8 mouse cellular contexts compared by ENCODE assay signal in the genomic region with DNA sequence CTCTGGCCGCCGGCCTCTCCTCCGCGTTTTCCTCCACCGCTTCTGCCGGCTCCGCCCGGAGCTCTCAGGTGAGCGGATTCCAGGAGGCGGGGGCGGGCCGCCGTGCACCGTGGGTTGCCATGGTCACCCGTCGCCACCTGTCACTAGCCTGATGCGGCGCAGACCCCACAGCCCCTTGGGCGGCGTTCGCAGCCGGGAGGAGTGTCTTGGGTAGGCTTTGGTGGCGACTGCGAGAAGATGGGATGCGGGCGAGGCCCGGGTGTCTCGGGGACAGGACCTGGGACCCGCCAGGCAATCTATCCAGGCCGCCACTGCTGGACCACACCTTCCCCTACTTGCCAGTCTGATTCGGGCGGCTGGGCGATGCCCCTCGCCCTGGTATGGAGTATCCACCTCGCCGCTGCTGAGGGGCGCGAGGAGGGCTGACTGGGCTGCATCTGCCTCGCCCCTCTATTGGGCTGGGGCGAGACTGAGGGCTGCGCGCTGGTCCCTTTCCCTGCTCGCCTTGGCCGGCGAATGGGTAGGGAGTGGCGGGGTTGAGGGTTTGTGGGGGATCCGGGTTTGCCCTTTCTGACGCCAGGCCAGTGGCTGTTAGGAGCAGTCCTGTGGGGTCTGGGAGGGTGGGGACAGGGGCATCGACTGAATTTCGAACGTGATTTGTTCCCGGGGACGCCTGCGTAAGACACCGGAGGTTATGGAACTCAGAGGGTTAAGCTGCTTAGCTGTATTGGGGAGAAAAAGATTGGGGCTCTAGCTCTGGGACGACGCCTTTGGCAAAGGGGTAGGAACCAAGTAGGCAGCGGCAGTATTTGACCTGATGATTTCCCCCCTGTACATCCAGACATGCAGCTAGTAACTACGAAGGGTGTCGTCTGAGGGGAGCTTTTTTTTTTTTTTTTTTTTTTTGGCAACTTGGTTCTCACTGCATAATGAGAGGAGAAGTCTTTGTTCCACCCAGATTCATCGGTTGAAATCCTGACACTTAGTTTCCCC. TPM values are rescaled to one million over a fixed set of nuclear protein-coding genes. Genes with fewer than 3 reads are reported as not detected.
A peak's percentile ranks its signal among the peaks of the same experiment; 100 is the strongest.
DNase-seq lines count a peak whose midpoint lies in the region; ATAC-seq and TF ChIP-seq lines count a peak whose summit lies in the region.

No protein-coding gene starts in this region.

- no peak for TF ChIP-seq POLR2A in cerebellum, adult 2 months (IDR thresholded peaks at IDR 0.05; ENCODE audit: borderline replicate concordance, insufficient read depth, low read length)
- TF ChIP-seq POLR2A in testis, adult 2 months (IDR thresholded peaks at IDR 0.05; ENCODE audit: control insufficient read depth, low read depth, low read length) = no peak

- H3K27me3 ChIP-seq in cerebellum, adult 2 months (ENCODE audit: control insufficient read depth, insufficient read depth, low read length) = no peaks in the 10 kb centered on the region
- H3K27me3 ChIP-seq in testis, adult 2 months (ENCODE audit: control insufficient read depth, insufficient read depth, low read length) = no peaks in the 10 kb centered on the region
- H3K27me3 ChIP-seq in hindbrain, embryonic 13.5 days = no peaks in the 10 kb centered on the region

- ATAC-seq in hindbrain, embryonic 13.5 days (ENCODE audit: low FRiP score) = peak; percentile 89

- DNase-seq in cerebellum, adult 2 months = no peak
- DNase-seq in cerebellum, postnatal 4 days (ENCODE audit: low spot score in 2 of 2) = no peak
- no peak for DNase-seq in testis, postnatal 14 days (ENCODE audit: low spot score)
- peak; percentile 37 for DNase-seq in mesoderm, embryonic 11.5 days (ENCODE audit: low read depth, low spot score)
- no peak for DNase-seq in thymus, postnatal 10 days (ENCODE audit: low spot score in 2 of 2)
- DNase-seq in kidney, postnatal 4 days = no peak

- H3K36me3 ChIP-seq in testis, adult 2 months (ENCODE audit: control insufficient read depth, insufficient read depth, low read length) = no peaks in the 10 kb centered on the region
- H3K36me3 ChIP-seq in hindbrain, embryonic 13.5 days = 0 out of 2 replicates have a peak, but pooled peaks cover 4% of the 10 kb centered on the region

- TF ChIP-seq CTCF in cerebellum, adult 2 months (IDR thresholded peaks at IDR 0.05; ENCODE audit: borderline replicate concordance, insufficient read depth, low read depth, low read length) = no peak
- no peak for TF ChIP-seq CTCF in testis, adult 2 months (IDR thresholded peaks at IDR 0.05; ENCODE audit: control insufficient read depth, insufficient read depth, insufficient replicate concordance, low read depth, low read length)

- WGBS in cerebellum, adult 2 months = 0% methylated on average over 61 of the region's 61 CpGs
- under 1% methylated on average over 61 of the region's 61 CpGs for whole genome bisulfite sequencing in hindbrain, embryonic 13.5 days

- H3K9ac ChIP-seq in hindbrain, embryonic 13.5 days = peak overlapping the region; percentile 96

- H3K9me3 ChIP-seq in hindbrain, embryonic 13.5 days = no peaks in the 10 kb centered on the region

- peak overlapping the region; percentile 79 for H3K27ac ChIP-seq in cerebellum, adult 2 months (ENCODE audit: insufficient read depth, low read length)
- H3K27ac ChIP-seq in testis, adult 2 months (ENCODE audit: control insufficient read depth, insufficient read depth, low read depth, low read length) = peak overlapping the region; percentile 50
- peak overlapping the region; percentile 97 for H3K27ac ChIP-seq in hindbrain, embryonic 13.5 days

- H3K4me3 ChIP-seq in cerebellum, adult 2 months (replicated peaks; ENCODE audit: insufficient read depth, low read depth, low read length) = peak overlapping the region; percentile 82
- peak overlapping the region; percentile 84 for H3K4me3 ChIP-seq in testis, adult 2 months (ENCODE audit: control insufficient read depth, low read depth, low read length)
- H3K4me3 ChIP-seq in hindbrain, embryonic 13.5 days = peak overlapping the region; percentile 96

- H3K4me2 ChIP-seq in hindbrain, embryonic 13.5 days = peak overlapping the region; percentile 69

- H3K4me1 ChIP-seq in cerebellum, adult 2 months (ENCODE audit: control insufficient read depth, insufficient read depth, low read length) = no peaks in the 10 kb centered on the region
- no peaks in the 10 kb centered on the region for H3K4me1 ChIP-seq in testis, adult 2 months (ENCODE audit: control insufficient read depth, insufficient read depth, low read length)
- H3K4me1 ChIP-seq in hindbrain, embryonic 13.5 days (replicated peaks) = peaks cover 13% of the 10 kb centered on the region

RNA-seq across cellular contexts. Expression of a gene that starts 0.7 kb away (rescaled TPM):
- 48.2 and 51.6 TPM in 2 replicates for polyA plus RNA-seq in cerebellum, adult 2 months (2012; rRNA removed)
- polyA plus RNA-seq in testis, adult 2 months (2012; rRNA removed) = 11.2 and 14.3 TPM in 2 replicates
- 91.5 and 96.5 TPM in 2 replicates for polyA plus RNA-seq in hindbrain, embryonic 13.5 days (2015; fragmentation: Nextera tagmentation; extraction: Ambion mirVana)

RNA-seq across cellular contexts. Expression of a gene that starts 20.3 kb away (rescaled TPM):
- polyA plus RNA-seq in cerebellum, adult 2 months (2012; rRNA removed) = 37.2 and 51.7 TPM in 2 replicates
- polyA plus RNA-seq in testis, adult 2 months (2012; rRNA removed) = 7.3 and 12.1 TPM in 2 replicates
- 63.8 and 66.2 TPM in 2 replicates for polyA plus RNA-seq in hindbrain, embryonic 13.5 days (2015; fragmentation: Nextera tagmentation; extraction: Ambion mirVana)

RNA-seq across cellular contexts. Expression of a gene that starts 29.6 kb away (rescaled TPM):
- 14.7 and 16.7 TPM in 2 replicates for polyA plus RNA-seq in cerebellum, adult 2 months (2012; rRNA removed)
- polyA plus RNA-seq in testis, adult 2 months (2012; rRNA removed) = 3.2 and 4.0 TPM in 2 replicates
- 58.8 and 60.6 TPM in 2 replicates for polyA plus RNA-seq in hindbrain, embryonic 13.5 days (2015; fragmentation: Nextera tagmentation; extraction: Ambion mirVana)

RNA-seq across cellular contexts. Expression of a gene that starts 55.5 kb away (rescaled TPM):
- 5.4 and 5.8 TPM in 2 replicates for polyA plus RNA-seq in cerebellum, adult 2 months (2012; rRNA removed)
- 144 and 149 TPM in 2 replicates for polyA plus RNA-seq in testis, adult 2 months (2012; rRNA removed)
- 9.8 and 10.0 TPM in 2 replicates for polyA plus RNA-seq in hindbrain, embryonic 13.5 days (2015; fragmentation: Nextera tagmentation; extraction: Ambion mirVana)

RNA-seq across cellular contexts. Expression of a gene that starts 57.9 kb away (rescaled TPM):
- polyA plus RNA-seq in cerebellum, adult 2 months (2012; rRNA removed) = 0.75 and 1.5 TPM in 2 replicates
- polyA plus RNA-seq in testis, adult 2 months (2012; rRNA removed) = 680 and 743 TPM in 2 replicates
- polyA plus RNA-seq in hindbrain, embryonic 13.5 days (2015; fragmentation: Nextera tagmentation; extraction: Ambion mirVana) = 0.74 and 2.9 TPM in 2 replicates
